Comparison of ENCODE assay signal across 8 mouse cellular contexts in genomic region chr5:122731991-122732673, GRCm38 (mm10). TPM values are rescaled to one million over a fixed set of nuclear protein-coding genes. Genes with fewer than 3 reads are reported as not detected.
A peak's percentile ranks its signal among the peaks of the same experiment; 100 is the strongest.
DNase-seq lines count a peak whose midpoint lies in the region; ATAC-seq and TF ChIP-seq lines count a peak whose summit lies in the region.

No protein-coding gene starts in this region.

- no peak overlapping the region for H3ac ChIP-seq in myocyte (ENCODE audit: control insufficient read depth, insufficient read length)

- peaks cover 23% of the 10 kb centered on the region for H3K4me1 ChIP-seq in limb, embryonic 13.5 days
- no peaks in the 10 kb centered on the region for H3K4me1 ChIP-seq in midbrain, embryonic 15.5 days

- TF ChIP-seq POLR2A in brain, embryonic 14.5 days (IDR thresholded peaks at IDR 0.05; ENCODE audit: borderline replicate concordance, extremely low read depth, insufficient read depth, insufficient read length, poor library complexity, severe bottlenecking) = no peak
- TF ChIP-seq POLR2A in myocyte (IDR thresholded peaks at IDR 0.05; ENCODE audit: insufficient read length, low read depth) = no peak

- peak overlapping the region; percentile 43; the same call in 1 of the 2 replicates for H3K9ac ChIP-seq in limb, embryonic 13.5 days
- H3K9ac ChIP-seq in midbrain, embryonic 15.5 days = no peak overlapping the region

- H3K4me2 ChIP-seq in limb, embryonic 13.5 days (replicated peaks) = peak overlapping the region; percentile 30
- peak overlapping the region; percentile 15 for H3K4me2 ChIP-seq in myocyte (ENCODE audit: low read depth)
- no peak overlapping the region for H3K4me2 ChIP-seq in midbrain, embryonic 15.5 days

- H3K79me2 ChIP-seq in myocyte (ENCODE audit: control insufficient read depth, insufficient read depth) = no peaks in the 10 kb centered on the region

- peak; percentile 35 to 49 for DNase-seq in CD8-positive naive resting alpha-beta T cell, adult 2 months (ENCODE audit: low read depth in 2 of 2, low spot score in 2 of 2)
- peak; percentile 24 for DNase-seq in brain, embryonic 14.5 days (ENCODE audit: low read depth)
- peak; percentile 44 to 61 for DNase-seq in heart, postnatal 10 days
- DNase-seq in urinary bladder, adult 2 months (ENCODE audit: low spot score) = no peak
- DNase-seq in cerebellum, postnatal 14 days = no peak

- peaks cover 17% of the 10 kb centered on the region for H3K36me3 ChIP-seq in limb, embryonic 13.5 days
- H3K36me3 ChIP-seq in myocyte (ENCODE audit: control insufficient read depth, insufficient read depth) = no peaks in the 10 kb centered on the region
- no peaks in the 10 kb centered on the region for H3K36me3 ChIP-seq in midbrain, embryonic 15.5 days (replicated peaks)

- ATAC-seq in limb, embryonic 13.5 days (ENCODE audit: low FRiP score, low read depth) = peak; percentile 34; the same call in 1 of the 2 replicates
- ATAC-seq in midbrain, embryonic 15.5 days (replicated peaks) = no peak

- H3K27ac ChIP-seq in limb, embryonic 13.5 days = peak overlapping the region; percentile 53
- no peak overlapping the region for H3K27ac ChIP-seq in midbrain, embryonic 15.5 days

- H3K27me3 ChIP-seq in limb, embryonic 13.5 days = no peaks in the 10 kb centered on the region
- H3K27me3 ChIP-seq in myocyte (ENCODE audit: control insufficient read depth, insufficient read depth, insufficient read length) = no peaks in the 10 kb centered on the region
- no peaks in the 10 kb centered on the region for H3K27me3 ChIP-seq in midbrain, embryonic 15.5 days (replicated peaks)

- intact Hi-C loops in heart, postnatal 10 days (cut with DNase I) = no loop called here

- no peaks in the 10 kb centered on the region for H3K9me3 ChIP-seq in limb, embryonic 13.5 days
- H3K9me3 ChIP-seq in midbrain, embryonic 15.5 days = no peaks in the 10 kb centered on the region

- no peak overlapping the region for H3K4me3 ChIP-seq in limb, embryonic 13.5 days
- no peak overlapping the region for H3K4me3 ChIP-seq in myocyte
- H3K4me3 ChIP-seq in midbrain, embryonic 15.5 days = no peak overlapping the region

- WGBS in limb, embryonic 13.5 days = 23% methylated on average over 15 of the region's 15 CpGs
- 68% methylated on average over 15 of the region's 15 CpGs for WGBS in midbrain, embryonic 15.5 days

- TF ChIP-seq CTCF in brain, embryonic 14.5 days (IDR thresholded peaks at IDR 0.05; ENCODE audit: borderline replicate concordance, extremely low read depth, insufficient read depth, insufficient read length) = no peak

TF ChIP-seq in myocyte, 11 proteins besides CTCF, POLR2A, EP300 and RAD21:
- no peak for TF ChIP-seq MYOG (IDR thresholded peaks at IDR 0.05; ENCODE audit: control insufficient read depth in 1 of 3, insufficient read depth in 1 of 3, insufficient read length in 2 of 3, low read depth in 2 of 3)
TF ChIP-seq in myocyte: peak in this region for 0.

RNA-seq across cellular contexts. Expression of gene P2rx4, which starts 24.8 kb away (rescaled TPM):
- polyA plus RNA-seq in brain, embryonic 14.5 days (2012; rRNA removed) = 9.7 and 13.1 TPM in 2 replicates
- 10 to 100 TPM; 17.3 to 17.6 TPM for total RNA-seq in heart, postnatal 10 days (2021)
- 16.1 and 16.8 TPM in 2 replicates for polyA plus RNA-seq in limb, embryonic 13.5 days (2015; fragmentation: Nextera tagmentation; extraction: Ambion mirVana)
- 23.2 TPM for polyA plus RNA-seq in myocyte (2012; fragmentation: generic; extraction: Trizol)
- polyA plus RNA-seq in urinary bladder, adult 2 months (2012; rRNA removed) = 42.4 and 44.3 TPM in 2 replicates
- polyA plus RNA-seq in midbrain, embryonic 15.5 days (2015; fragmentation: Nextera tagmentation; extraction: Ambion mirVana) = 14.5 and 14.7 TPM in 2 replicates

RNA-seq across cellular contexts. Expression of gene Camkk2, which starts 47.1 kb away (rescaled TPM):
- 53.0 and 59.7 TPM in 2 replicates for polyA plus RNA-seq in brain, embryonic 14.5 days (2012; rRNA removed)
- 10 to 100 TPM; 15.6 to 16.5 TPM for total RNA-seq in heart, postnatal 10 days (2021)
- polyA plus RNA-seq in limb, embryonic 13.5 days (2015; fragmentation: Nextera tagmentation; extraction: Ambion mirVana) = 36.4 and 38.0 TPM in 2 replicates
- 8.2 TPM for polyA plus RNA-seq in myocyte (2012; fragmentation: generic; extraction: Trizol)
- polyA plus RNA-seq in urinary bladder, adult 2 months (2012; rRNA removed) = 29.4 and 29.8 TPM in 2 replicates
- polyA plus RNA-seq in midbrain, embryonic 15.5 days (2015; fragmentation: Nextera tagmentation; extraction: Ambion mirVana) = 66.1 and 69.4 TPM in 2 replicates

Comparison
In these comparisons a context has a peak if more than half of its experiments do, and no peak if none do; other contexts are left out.
1. DNase-seq: peak in CD8-positive naive resting alpha-beta T cell, adult 2 months (2 of 2), brain, embryonic 14.5 days (single experiment) and heart, postnatal 10 days (2 of 2); none in urinary bladder, adult 2 months (single experiment) and cerebellum, postnatal 14 days (0 of 2).